Mouse (Mus musculus) bone marrow macrophage, adult 2 months (primary cell): ENCODE data around the gene Tnfrsf26. TPM values are rescaled to one million over a fixed set of nuclear protein-coding genes. Genes with fewer than 3 reads are reported as not detected.

Experiments
- H3K27ac ChIP-seq: 2 replicates; pipeline ENCODE4 v1.5.1; 2012; ENCODE audit warnings: low read depth, low read length; ENCODE audit not compliant: insufficient read depth
- H3K4me1 ChIP-seq: 2 replicates; pipeline ENCODE4 v1.6.1; 2012; ENCODE audit warnings: low read length; ENCODE audit not compliant: control insufficient read depth, insufficient read depth
- H3K4me3 ChIP-seq: 2 replicates; pipeline ENCODE4 v1.5.1; 2012; ENCODE audit warnings: mild to moderate bottlenecking, low read length, moderate library complexity; ENCODE audit not compliant: insufficient read depth
- CTCF ChIP-seq: IDR thresholded peaks from 2 replicates; pipeline ENCODE4 v1.5.1; 2012; ENCODE audit warnings: low read depth, mild to moderate bottlenecking, low read length, moderate library complexity
- POLR2A ChIP-seq: IDR thresholded peaks from 2 replicates; pipeline ENCODE4 v1.6.1; 2012; ENCODE audit warnings: mild to moderate bottlenecking, low read depth, low read length, borderline replicate concordance
- polyA plus RNA-seq: library from polyadenylated mRNA; stranded (reverse); fragments of >200 nt; gene quantifications from 2 replicates; pipeline ENCODE4 v1.2.4, GENCODE M21; 2012; ENCODE audit not compliant: missing spikeins, insufficient read depth, insufficient read length

The Tnfrsf26 gene
- polyA plus RNA-seq, 1 experiment: 7.6 TPM

- Histone ChIP-seq H3K4me1 (peaks cover 12% of the 10 kb centered on the region), H3K4me3 (peak overlapping the region; percentile 61), H3K27ac (peak overlapping the region; percentile 16; the same call in 1 of the 2 replicates)
- TF ChIP-seq CTCF (no peak), POLR2A (no peak)
These were observed 28.2 kb downstream of the Tnfrsf26 start for GRCm38 (mm10) chr7:143600231-143600740.

GRCm38 (mm10) chr7:143599428-143600230, 28.9 kb downstream of the Tnfrsf26 start, which contains the start of gene Cars:
Gene Cars, minus strand, starts transcription at chr7:143600090.
- H3K4me1 ChIP-seq: peaks cover 13% of the 10 kb centered on the region
- TF ChIP-seq POLR2A: no peak
- no peak for TF ChIP-seq CTCF
- H3K4me3 ChIP-seq: peak within 1 kb of the TSS; percentile 91
- H3K27ac ChIP-seq: peak within 1 kb of the TSS; percentile 28

GRCm38 (mm10) chr7:143594865-143595264, 33.7 kb downstream of the Tnfrsf26 start:
- no peak overlapping the region for H3K27ac ChIP-seq
- no peak for TF ChIP-seq CTCF
- TF ChIP-seq POLR2A: no peak
- no peak overlapping the region for H3K4me3 ChIP-seq
- H3K4me1 ChIP-seq: peaks cover 12% of the 10 kb centered on the region

- TF ChIP-seq POLR2A (no peak), CTCF (no peak)
- Histone ChIP-seq H3K4me1 (peaks cover 11% of the 10 kb centered on the region; the same call in 1 of the 2 replicates), H3K27ac (no peak overlapping the region), H3K4me3 (no peak overlapping the region)
These were observed 36.3 kb downstream of the Tnfrsf26 start for GRCm38 (mm10) chr7:143592255-143592654.

- H3K4me1 ChIP-seq: peaks cover 5% of the 10 kb centered on the region; the same call in 1 of the 2 replicates
- H3K4me3 ChIP-seq: no peak overlapping the region
- H3K27ac ChIP-seq: no peak overlapping the region
- TF ChIP-seq CTCF: no peak
- TF ChIP-seq POLR2A: no peak
These were observed 40.5 kb downstream of the Tnfrsf26 start for GRCm38 (mm10) chr7:143588006-143588405.

GRCm38 (mm10) chr7:143587586-143587985, 40.9 kb downstream of the Tnfrsf26 start:
- no peak overlapping the region for H3K27ac ChIP-seq
- TF ChIP-seq CTCF (no peak), POLR2A (no peak)
- H3K4me3 ChIP-seq: no peak overlapping the region
- H3K4me1 ChIP-seq: peaks cover 5% of the 10 kb centered on the region; the same call in 1 of the 2 replicates

- no peak overlapping the region for H3K27ac ChIP-seq
- H3K4me1 ChIP-seq: peaks cover 5% of the 10 kb centered on the region; the same call in 1 of the 2 replicates
- TF ChIP-seq POLR2A (no peak), CTCF (peak; percentile 76)
- H3K4me3 ChIP-seq: no peak overlapping the region
These were observed 44.6 kb downstream of the Tnfrsf26 start for GRCm38 (mm10) chr7:143583956-143584355.

GRCm38 (mm10) chr7:143583025-143583424, 45.5 kb downstream of the Tnfrsf26 start:
- H3K4me1 ChIP-seq: peaks cover 5% of the 10 kb centered on the region; the same call in 1 of the 2 replicates
- H3K27ac ChIP-seq: no peak overlapping the region
- TF ChIP-seq POLR2A (no peak), CTCF (no peak)
- H3K4me3 ChIP-seq: no peak overlapping the region

GRCm38 (mm10) chr7:143575751-143576150, 52.8 kb downstream of the Tnfrsf26 start:
- TF ChIP-seq CTCF (no peak), POLR2A (no peak)
- H3K4me3 ChIP-seq: no peak overlapping the region
- no peaks in the 10 kb centered on the region for H3K4me1 ChIP-seq
- H3K27ac ChIP-seq: no peak overlapping the region

GRCm38 (mm10) chr7:143565648-143566039, 62.9 kb downstream of the Tnfrsf26 start:
- no peaks in the 10 kb centered on the region for H3K4me1 ChIP-seq
- H3K4me3 ChIP-seq: no peak overlapping the region
- TF ChIP-seq POLR2A (no peak), CTCF (no peak)
- H3K27ac ChIP-seq: no peak overlapping the region
